Mouse (Mus musculus) spleen, adult 2 months (tissue): Measurements from ENCODE around the gene Rab14.

Experiments used
- CTCF ChIP-seq: fragments of 200-500 bp; IDR thresholded peaks from 2 replicates; pipeline ENCODE4 v1.5.1; 2011; ENCODE audit warnings: mild to moderate bottlenecking, inconsistent platforms; ENCODE audit not compliant: insufficient read depth, insufficient read length, insufficient replicate concordance; ENCODE audit errors: extremely low read depth
- POLR2A ChIP-seq: fragments of 200-500 bp; IDR thresholded peaks from 2 replicates; pipeline ENCODE4 v1.6.1; 2011; ENCODE audit warnings: low read depth, low read length, inconsistent platforms

GRCm38 (mm10) chr2:35173666-35174065, 27.3 kb downstream of the Rab14 start:
- TF ChIP-seq POLR2A: no peak
- TF ChIP-seq CTCF: no peak
